Mouse (Mus musculus): ENCODE measurements at regions not wholly inside any gene's neighbourhood (a gene's known extent, or its start where the extent isn't known, plus 50 kb on each side); places are given as distances from the start of the nearest gene placed in this dataset.

DNA sequence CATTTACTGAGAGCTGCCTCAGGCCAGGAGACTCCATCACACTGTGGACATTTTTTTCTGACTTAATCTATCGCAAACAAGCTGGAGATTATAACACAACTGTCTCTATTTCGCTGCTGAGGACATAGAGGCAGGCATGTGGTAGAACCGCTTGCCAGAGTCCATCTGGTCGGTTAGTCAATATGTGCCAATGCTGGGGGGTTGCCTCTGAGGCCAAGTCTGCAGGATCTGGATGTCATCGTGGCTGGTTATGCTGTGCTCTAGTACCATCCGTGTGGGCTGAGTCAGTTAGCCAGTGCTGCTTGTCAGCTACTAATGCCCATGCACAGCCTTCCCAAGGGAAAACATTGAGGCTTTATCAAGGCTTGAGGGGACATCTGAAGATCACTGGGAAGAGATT is 237.1 kb upstream of the Zdhhc25 start:
- no peak overlapping the region for H3K9ac ChIP-seq (ENCODE audit: low read depth, low read length)
- intact Hi-C loops (cut with DNase I) = no loop called here
- H3K4me1 ChIP-seq (ENCODE audit: control insufficient read depth, insufficient read depth, low read length) = no peaks in the 10 kb centered on the region
- TF ChIP-seq POLR2A (IDR thresholded peaks at IDR 0.05; ENCODE audit: insufficient read depth, low read depth, low read length) = no peak
- TF ChIP-seq EP300 (IDR thresholded peaks at IDR 0.05; ENCODE audit: insufficient read depth, low read depth, low read length) = no peak
- TF ChIP-seq CTCF (IDR thresholded peaks at IDR 0.05) = no peak
- H3K36me3 ChIP-seq (ENCODE audit: control insufficient read depth, insufficient read depth, low read length) = no peaks in the 10 kb centered on the region
- no peak overlapping the region for H3K27ac ChIP-seq
- H3K4me3 ChIP-seq = no peak overlapping the region
- H3K27me3 ChIP-seq (ENCODE audit: control insufficient read depth, insufficient read depth, low read length) = no peaks in the 10 kb centered on the region
- no peaks in the 10 kb centered on the region for H3K79me2 ChIP-seq (replicated peaks; ENCODE audit: control insufficient read depth, insufficient read depth, low read length)
- WGBS = 58% methylated on average over 6 of the region's 6 CpGs
- no peak for DNase-seq

DNA sequence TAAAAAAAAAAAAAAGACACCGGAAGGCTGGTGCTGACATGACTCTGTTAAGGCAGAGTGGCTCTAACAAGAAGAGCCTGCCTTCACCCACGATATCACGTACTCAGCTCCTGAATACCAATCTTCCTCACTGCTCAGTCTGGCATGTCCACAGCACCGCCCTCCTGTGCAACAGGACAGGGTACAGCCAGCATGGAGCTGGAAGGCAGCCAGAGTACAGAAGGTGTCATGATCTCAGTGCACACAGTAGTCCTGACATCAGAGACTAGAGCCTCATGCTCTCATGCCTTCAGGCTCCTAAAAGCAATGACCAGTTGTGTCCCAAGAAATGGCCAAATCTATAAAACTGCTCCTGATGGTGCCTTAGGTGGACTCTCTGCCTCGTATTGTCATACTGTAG is 229.7 kb upstream of the Zdhhc25 start:
- Histone ChIP-seq H3K79me2 (replicated peaks; ENCODE audit: control insufficient read depth, insufficient read depth, low read length) (no peaks in the 10 kb centered on the region), H3K27me3 (ENCODE audit: control insufficient read depth, insufficient read depth, low read length) (no peaks in the 10 kb centered on the region), H3K36me3 (ENCODE audit: control insufficient read depth, insufficient read depth, low read length) (no peaks in the 10 kb centered on the region), H3K27ac (no peak overlapping the region), H3K4me1 (ENCODE audit: control insufficient read depth, insufficient read depth, low read length) (no peaks in the 10 kb centered on the region), H3K4me3 (no peak overlapping the region), H3K9ac (ENCODE audit: low read depth, low read length) (no peak overlapping the region)
- TF ChIP-seq EP300 (IDR thresholded peaks at IDR 0.05; ENCODE audit: insufficient read depth, low read depth, low read length) = no peak
- no peak for TF ChIP-seq CTCF (IDR thresholded peaks at IDR 0.05)
- no peak for TF ChIP-seq POLR2A (IDR thresholded peaks at IDR 0.05; ENCODE audit: insufficient read depth, low read depth, low read length)
- 57% methylated on average over 5 of the region's 5 CpGs for WGBS
- intact Hi-C loops (cut with DNase I) = no loop called here
- no peak for DNase-seq

DNA sequence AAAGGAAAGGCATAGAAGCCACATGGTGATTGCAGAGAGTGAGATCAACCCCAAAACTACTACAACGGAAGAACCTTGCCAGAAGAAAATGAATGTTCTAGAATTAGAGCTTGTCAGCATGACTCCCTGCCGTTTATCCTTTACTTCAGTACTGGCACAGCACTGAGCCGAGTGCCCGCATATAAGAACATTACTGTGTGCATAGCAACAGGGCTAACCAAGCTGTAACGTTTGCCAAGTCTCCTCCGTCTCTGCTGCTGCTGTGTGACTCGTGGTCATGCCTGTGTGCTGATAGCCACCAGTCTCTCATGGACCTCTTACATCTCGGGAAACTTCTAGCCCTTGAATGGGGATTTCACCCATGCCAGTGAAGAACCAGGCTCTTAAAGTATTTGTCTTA is 228.1 kb upstream of the Zdhhc25 start:
- intact Hi-C loops (cut with DNase I) = no loop called here
- WGBS = 57% methylated on average over 8 of the region's 8 CpGs
- no peak for TF ChIP-seq POLR2A (IDR thresholded peaks at IDR 0.05; ENCODE audit: insufficient read depth, low read depth, low read length)
- no peak for TF ChIP-seq EP300 (IDR thresholded peaks at IDR 0.05; ENCODE audit: insufficient read depth, low read depth, low read length)
- TF ChIP-seq CTCF (IDR thresholded peaks at IDR 0.05) = no peak

DNA sequence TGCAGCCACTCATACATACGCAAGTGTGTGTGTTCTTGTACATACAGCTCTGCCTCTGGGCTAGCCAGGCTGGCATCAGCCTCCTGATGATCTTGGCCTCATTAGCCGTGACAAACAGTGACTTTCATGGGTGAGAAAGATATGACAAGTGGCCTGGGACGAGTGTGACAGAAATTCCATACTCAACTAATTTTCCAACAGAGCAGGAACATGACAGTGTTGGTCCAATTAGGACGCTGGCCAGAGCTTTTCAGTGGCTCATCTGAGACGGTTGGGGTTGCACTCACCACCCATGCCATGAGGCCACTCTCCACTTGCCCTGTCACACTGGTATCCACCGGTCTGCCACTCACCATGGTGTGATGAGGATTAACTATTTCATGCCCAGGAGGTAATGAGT is 226.2 kb upstream of the Zdhhc25 start:
- H3K9ac ChIP-seq (ENCODE audit: low read depth, low read length) = no peak overlapping the region
- no peak for DNase-seq
- no peaks in the 10 kb centered on the region for H3K36me3 ChIP-seq (ENCODE audit: control insufficient read depth, insufficient read depth, low read length)
- intact Hi-C loops (cut with DNase I) = no loop called here
- TF ChIP-seq CTCF (IDR thresholded peaks at IDR 0.05) (no peak), EP300 (IDR thresholded peaks at IDR 0.05; ENCODE audit: insufficient read depth, low read depth, low read length) (no peak)
- no peaks in the 10 kb centered on the region for H3K79me2 ChIP-seq (replicated peaks; ENCODE audit: control insufficient read depth, insufficient read depth, low read length)
- WGBS = 57% methylated on average over 6 of the region's 6 CpGs
- no peaks in the 10 kb centered on the region for H3K27me3 ChIP-seq (ENCODE audit: control insufficient read depth, insufficient read depth, low read length)
- H3K4me3 ChIP-seq = no peak overlapping the region
- H3K27ac ChIP-seq = no peak overlapping the region
- no peaks in the 10 kb centered on the region for H3K4me1 ChIP-seq (ENCODE audit: control insufficient read depth, insufficient read depth, low read length)

More for the DNA sequence above, 228.1 kb upstream of the Zdhhc25 start:
- no peaks in the 10 kb centered on the region for H3K36me3 ChIP-seq (ENCODE audit: control insufficient read depth, insufficient read depth, low read length)
- H3K4me3 ChIP-seq = no peak overlapping the region
- no peaks in the 10 kb centered on the region for H3K4me1 ChIP-seq (ENCODE audit: control insufficient read depth, insufficient read depth, low read length)
- no peaks in the 10 kb centered on the region for H3K27me3 ChIP-seq (ENCODE audit: control insufficient read depth, insufficient read depth, low read length)
- no peak overlapping the region for H3K9ac ChIP-seq (ENCODE audit: low read depth, low read length)
- no peak overlapping the region for H3K27ac ChIP-seq
- H3K79me2 ChIP-seq (replicated peaks; ENCODE audit: control insufficient read depth, insufficient read depth, low read length) = no peaks in the 10 kb centered on the region
- no peak for DNase-seq

DNA sequence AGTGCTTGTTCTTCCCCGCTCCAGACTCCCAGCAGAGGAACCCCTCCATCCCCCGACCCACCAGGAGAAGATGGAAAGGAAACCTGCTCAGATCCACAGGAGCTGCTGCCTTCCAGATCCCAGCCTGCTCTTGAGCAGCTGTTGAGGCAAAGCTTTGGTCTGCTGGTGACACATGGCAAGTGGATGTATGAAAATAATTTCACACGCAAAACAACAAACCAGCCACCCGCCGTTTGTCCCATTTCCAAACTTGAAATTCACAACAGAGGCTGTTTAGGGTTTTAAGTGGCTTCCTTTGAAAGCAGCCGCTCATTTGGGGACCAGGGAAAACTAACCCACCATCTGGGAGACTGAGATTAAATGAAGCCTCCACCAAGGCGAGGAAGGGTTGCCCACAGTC is 220.8 kb upstream of the Zdhhc25 start:
- intact Hi-C loops (cut with DNase I) = no loop called here
- Histone ChIP-seq H3K27ac (no peak overlapping the region), H3K9ac (ENCODE audit: low read depth, low read length) (no peak overlapping the region), H3K4me3 (no peak overlapping the region), H3K36me3 (ENCODE audit: control insufficient read depth, insufficient read depth, low read length) (no peaks in the 10 kb centered on the region), H3K27me3 (ENCODE audit: control insufficient read depth, insufficient read depth, low read length) (no peaks in the 10 kb centered on the region), H3K4me1 (ENCODE audit: control insufficient read depth, insufficient read depth, low read length) (no peaks in the 10 kb centered on the region), H3K79me2 (replicated peaks; ENCODE audit: control insufficient read depth, insufficient read depth, low read length) (no peaks in the 10 kb centered on the region)
- no peak for DNase-seq
- WGBS = 64% methylated on average over 7 of the region's 7 CpGs
- TF ChIP-seq POLR2A (IDR thresholded peaks at IDR 0.05; ENCODE audit: insufficient read depth, low read depth, low read length) = no peak
- no peak for TF ChIP-seq EP300 (IDR thresholded peaks at IDR 0.05; ENCODE audit: insufficient read depth, low read depth, low read length)
- TF ChIP-seq CTCF (IDR thresholded peaks at IDR 0.05) = no peak

DNA sequence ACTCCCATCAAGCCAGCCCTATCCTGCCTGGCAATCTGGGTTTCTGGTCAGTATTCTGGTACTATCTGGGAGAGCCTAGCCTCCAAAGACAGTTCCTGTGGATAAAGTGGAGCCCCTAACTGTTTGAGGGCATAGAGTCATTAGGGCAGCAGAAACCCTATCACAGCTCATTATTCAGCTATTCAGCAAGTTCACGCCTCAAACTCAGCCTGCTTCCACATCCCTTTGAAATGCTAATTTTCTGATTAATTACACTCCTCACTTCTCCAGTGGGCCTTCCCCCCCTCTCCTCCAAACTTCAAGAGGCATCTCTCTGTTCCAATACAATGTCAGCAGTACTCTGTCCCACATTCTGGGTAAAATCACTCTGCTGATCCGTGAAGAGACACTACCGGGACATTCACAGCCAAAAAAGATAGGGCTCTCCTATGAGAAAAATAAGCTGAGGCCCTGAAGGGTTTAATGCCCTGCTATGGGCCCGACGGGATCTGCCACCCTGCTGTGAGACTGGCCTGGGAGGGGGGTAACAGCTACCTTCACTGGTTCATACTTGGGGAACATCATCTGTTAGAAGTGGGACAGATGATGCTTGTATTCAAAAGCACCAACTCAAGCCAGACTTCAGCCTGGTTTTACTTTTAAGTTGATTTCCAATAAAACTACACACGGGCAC is 220.0 kb upstream of the Zdhhc25 start:
- Histone ChIP-seq H3K27me3 (ENCODE audit: control insufficient read depth, insufficient read depth, low read length) (no peaks in the 10 kb centered on the region), H3K79me2 (replicated peaks; ENCODE audit: control insufficient read depth, insufficient read depth, low read length) (no peaks in the 10 kb centered on the region), H3K4me3 (no peak overlapping the region), H3K4me1 (ENCODE audit: control insufficient read depth, insufficient read depth, low read length) (no peaks in the 10 kb centered on the region), H3K27ac (no peak overlapping the region), H3K36me3 (ENCODE audit: control insufficient read depth, insufficient read depth, low read length) (no peaks in the 10 kb centered on the region), H3K9ac (ENCODE audit: low read depth, low read length) (no peak overlapping the region)
- intact Hi-C loops (cut with DNase I) = no loop called here
- DNase-seq = no peak
- WGBS = 15% methylated on average over 6 of the region's 6 CpGs
- TF ChIP-seq CTCF (IDR thresholded peaks at IDR 0.05) = no peak
- TF ChIP-seq EP300 (IDR thresholded peaks at IDR 0.05; ENCODE audit: insufficient read depth, low read depth, low read length) = no peak
- TF ChIP-seq POLR2A (IDR thresholded peaks at IDR 0.05; ENCODE audit: insufficient read depth, low read depth, low read length) = no peak

All from heart, adult 2 months (tissue).